Mouse (Mus musculus): ENCODE results near the gene Mtmr4. TPM values are rescaled to one million over a fixed set of nuclear protein-coding genes. Genes with fewer than 3 reads are reported as not detected.

Gene Mtmr4
- total and polyA plus RNA-seq, 3 experiments = 29.4 to 32.9 (median 29.5) TPM

DNA sequence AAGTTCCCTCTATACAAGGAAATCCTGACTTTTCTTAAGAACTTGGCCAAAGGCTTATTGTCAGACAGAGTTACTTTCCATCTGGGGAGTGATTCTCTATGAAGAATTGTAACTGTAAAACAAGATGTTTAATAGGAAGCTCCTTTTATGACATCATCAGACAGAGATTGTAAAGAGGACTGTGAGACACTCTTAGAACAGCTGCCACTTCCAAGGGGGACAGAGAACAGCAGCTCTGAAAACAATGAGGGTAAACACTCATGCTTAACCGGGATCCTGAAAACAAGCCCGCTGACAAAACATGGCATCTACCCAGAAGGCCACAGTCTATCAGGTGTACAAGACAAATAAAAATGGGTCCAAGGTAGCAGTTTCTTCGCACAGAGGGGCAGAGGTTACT, 25.5 kb upstream of the Mtmr4 start, which contains the start of gene Gm11492:
TSS of gene Gm11492 (plus strand) at position 153 of the 400 bp plus-strand sequence.
- no peak for DNase-seq (ENCODE audit: extremely low read depth)
- no peak within 1 kb of the TSS for H3K4me3 ChIP-seq (replicated peaks in 1 of 3; ENCODE audit: low read depth in 2 of 3, low read length in 2 of 3, poor library complexity in 1 of 3)
- no peaks in the 10 kb centered on the region for H3K4me1 ChIP-seq (ENCODE audit: control insufficient read depth in 1 of 2, insufficient read depth in 2 of 2)
- no peaks in the 10 kb centered on the region for H3K79me2 ChIP-seq (replicated peaks; ENCODE audit: control insufficient read depth, extremely low read depth, insufficient read depth, poor library complexity, severe bottlenecking)
- TF ChIP-seq POLR2AphosphoS2 (IDR thresholded peaks at IDR 0.05; ENCODE audit: low read depth, low read length) (no peak), CHD1 (IDR thresholded peaks at IDR 0.05; ENCODE audit: low read depth, low read length) (no peak), CTCF (conservative IDR thresholded peaks at IDR 0.05 in 1 of 2, IDR thresholded peaks at IDR 0.05 in 1 of 2; ENCODE audit: low read depth in 2 of 2, low read length in 2 of 2) (no peak), NELFE (IDR thresholded peaks at IDR 0.05; ENCODE audit: low read depth, low read length) (no peak), BHLHE40 (IDR thresholded peaks at IDR 0.05; ENCODE audit: low read depth, low read length) (no peak), ELF1 (IDR thresholded peaks at IDR 0.05; ENCODE audit: low read depth, low read length) (no peak), SIN3A (IDR thresholded peaks at IDR 0.05; ENCODE audit: low read length) (no peak), MAFK (IDR thresholded peaks at IDR 0.05; ENCODE audit: insufficient replicate concordance, low read length) (no peak), ETS1 (conservative IDR thresholded peaks at IDR 0.05; ENCODE audit: low read depth, low read length) (no peak), MYC (IDR thresholded peaks at IDR 0.05; ENCODE audit: low read depth, low read length) (no peak), PAX5 (IDR thresholded peaks at IDR 0.05; ENCODE audit: low read length) (no peak), TBP (conservative IDR thresholded peaks at IDR 0.05; ENCODE audit: low read depth, low read length) (no peak), USF2 (conservative IDR thresholded peaks at IDR 0.05; ENCODE audit: low read depth, low read length) (no peak), JUN (IDR thresholded peaks at IDR 0.05; ENCODE audit: insufficient read depth, low read depth, low read length) (no peak), E2F4 (IDR thresholded peaks at IDR 0.05; ENCODE audit: insufficient replicate concordance, low read depth, low read length) (no peak), JUND (conservative IDR thresholded peaks at IDR 0.05; ENCODE audit: low read depth, low read length) (no peak), MEF2A (IDR thresholded peaks at IDR 0.05; ENCODE audit: borderline replicate concordance, low read depth, low read length) (no peak)
- H3K27me3 ChIP-seq (replicated peaks) = peaks cover 37% of the 10 kb centered on the region
- H3K36me3 ChIP-seq (replicated peaks in 1 of 2; ENCODE audit: control insufficient read depth in 1 of 2, insufficient read depth in 1 of 2, low read length in 1 of 2) = no peaks in the 10 kb centered on the region
- in situ Hi-C loops (cut with MboI; ENCODE audit: low pct_ligation_motif_present, low pct_unique_long_range_greater_than_20kb, low sequenced_read_pairs) (no loop called here), dilution Hi-C loops (cut with MboI; ENCODE audit: extremely low pct_ligation_motif_present, extremely low pct_unique_long_range_greater_than_20kb, low sequenced_read_pairs) (no loop called here)
- peaks cover 4% of the 10 kb centered on the region for H3K9me3 ChIP-seq (replicated peaks; ENCODE audit: low read length)
- no peak within 1 kb of the TSS for H3K27ac ChIP-seq (ENCODE audit: insufficient read depth, low read depth)
- H3K9ac ChIP-seq (ENCODE audit: insufficient read depth, low read depth) = no peak within 1 kb of the TSS
- H3K4me2 ChIP-seq (ENCODE audit: insufficient read depth, low read depth, poor library complexity, severe bottlenecking) = no peak within 1 kb of the TSS

DNA sequence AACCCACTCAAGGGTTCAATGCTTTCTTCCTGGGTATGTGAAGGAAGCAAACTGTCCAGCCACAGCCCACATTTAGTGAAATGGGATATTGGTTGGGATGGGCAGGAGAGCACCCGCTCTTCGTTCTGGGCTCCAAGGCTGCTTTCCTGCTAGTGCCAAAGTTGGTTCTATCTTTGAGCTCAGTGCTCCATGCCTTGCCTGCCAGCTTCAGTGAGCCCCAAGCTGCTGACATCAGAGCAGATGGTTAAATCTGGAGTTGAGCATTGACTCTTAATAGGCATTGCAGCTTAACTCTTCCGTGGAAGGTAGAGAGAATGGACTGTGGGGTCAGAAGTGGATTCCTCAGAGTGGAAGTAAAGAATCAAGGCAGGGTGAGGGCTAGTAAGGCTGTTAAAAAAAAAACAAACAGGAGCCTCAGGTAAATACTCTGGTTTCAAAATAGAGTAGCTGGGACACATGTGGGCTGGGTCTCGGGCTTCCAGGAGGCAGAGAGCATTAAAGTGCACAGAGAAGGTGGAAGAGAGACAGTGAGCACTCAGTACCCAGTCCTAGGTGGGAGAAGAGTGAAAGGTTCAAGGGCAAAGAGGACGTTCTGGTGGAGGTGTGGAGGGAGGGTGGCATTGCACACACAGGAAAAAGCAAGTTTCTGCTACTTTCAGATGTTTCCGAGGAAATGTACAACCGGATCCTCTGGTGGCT, 23.6 kb upstream of the Mtmr4 start, which contains the start of gene Sept4:
TSS of gene Sept4 (plus strand) at position 649 of the 699 bp plus-strand sequence.
- TF ChIP-seq IRF4 (IDR thresholded peaks at IDR 0.05; ENCODE audit: low read depth, low read length) = no peak
- TF ChIP-seq CHD2 (IDR thresholded peaks at IDR 0.05; ENCODE audit: low read length) = no peak
- no peak for TF ChIP-seq ETS1 (conservative IDR thresholded peaks at IDR 0.05; ENCODE audit: low read depth, low read length)
- TF ChIP-seq ZNF384 (IDR thresholded peaks at IDR 0.05; ENCODE audit: low read depth, low read length) = no peak
- no peak for TF ChIP-seq PAX5 (IDR thresholded peaks at IDR 0.05; ENCODE audit: low read length)
- no peak for TF ChIP-seq MXI1 (IDR thresholded peaks at IDR 0.05; ENCODE audit: low read depth, low read length)
- TF ChIP-seq TBP (conservative IDR thresholded peaks at IDR 0.05; ENCODE audit: low read depth, low read length) = no peak
- no peak for TF ChIP-seq EP300 (IDR thresholded peaks at IDR 0.05; ENCODE audit: low read length)
- no peak for TF ChIP-seq USF1 (IDR thresholded peaks at IDR 0.05; ENCODE audit: low read depth, low read length)
- TF ChIP-seq NELFE (IDR thresholded peaks at IDR 0.05; ENCODE audit: low read depth, low read length) = no peak
- TF ChIP-seq ZKSCAN1 (IDR thresholded peaks at IDR 0.05; ENCODE audit: borderline replicate concordance, low read depth, low read length) = no peak
- no peak for TF ChIP-seq RAD21 (IDR thresholded peaks at IDR 0.05; ENCODE audit: low read depth, low read length)
- TF ChIP-seq ELF1 (IDR thresholded peaks at IDR 0.05; ENCODE audit: low read depth, low read length) = no peak
- no peak for TF ChIP-seq MAFK (IDR thresholded peaks at IDR 0.05; ENCODE audit: insufficient replicate concordance, low read length)
- TF ChIP-seq MAZ (IDR thresholded peaks at IDR 0.05; ENCODE audit: low read depth, low read length) = no peak
- dilution Hi-C loops (cut with MboI; ENCODE audit: extremely low pct_ligation_motif_present, extremely low pct_unique_long_range_greater_than_20kb, low sequenced_read_pairs) = no loop called here
- Histone ChIP-seq H3K79me2 (replicated peaks; ENCODE audit: control insufficient read depth, extremely low read depth, insufficient read depth, poor library complexity, severe bottlenecking) (no peaks in the 10 kb centered on the region), H3K9ac (ENCODE audit: insufficient read depth, low read depth) (no peak within 1 kb of the TSS), H3K4me2 (ENCODE audit: insufficient read depth, low read depth, poor library complexity, severe bottlenecking) (no peak within 1 kb of the TSS), H3K4me1 (ENCODE audit: control insufficient read depth in 1 of 2, insufficient read depth in 2 of 2) (no peaks in the 10 kb centered on the region), H3K9me3 (replicated peaks; ENCODE audit: low read length) (peaks cover 4% of the 10 kb centered on the region), H3K27ac (ENCODE audit: insufficient read depth, low read depth) (no peak within 1 kb of the TSS), H3K4me3 (replicated peaks in 1 of 3; ENCODE audit: low read depth in 2 of 3, low read length in 2 of 3, poor library complexity in 1 of 3) (no peak within 1 kb of the TSS), H3K36me3 (replicated peaks in 1 of 2; ENCODE audit: control insufficient read depth in 1 of 2, insufficient read depth in 1 of 2, low read length in 1 of 2) (no peaks in the 10 kb centered on the region), H3K27me3 (replicated peaks) (peaks cover 52% of the 10 kb centered on the region)
- in situ Hi-C loops (cut with MboI; ENCODE audit: low pct_ligation_motif_present, low pct_unique_long_range_greater_than_20kb, low sequenced_read_pairs) = no loop called here
- DNase-seq (ENCODE audit: extremely low read depth) = no peak

All from CH12.LX (cell line).